Mouse (Mus musculus): ENCODE measurements at regions not wholly inside any gene's neighbourhood (a gene's known extent, or its start where the extent isn't known, plus 50 kb on each side); places are given as distances from the start of the nearest gene placed in this dataset.

DNA sequence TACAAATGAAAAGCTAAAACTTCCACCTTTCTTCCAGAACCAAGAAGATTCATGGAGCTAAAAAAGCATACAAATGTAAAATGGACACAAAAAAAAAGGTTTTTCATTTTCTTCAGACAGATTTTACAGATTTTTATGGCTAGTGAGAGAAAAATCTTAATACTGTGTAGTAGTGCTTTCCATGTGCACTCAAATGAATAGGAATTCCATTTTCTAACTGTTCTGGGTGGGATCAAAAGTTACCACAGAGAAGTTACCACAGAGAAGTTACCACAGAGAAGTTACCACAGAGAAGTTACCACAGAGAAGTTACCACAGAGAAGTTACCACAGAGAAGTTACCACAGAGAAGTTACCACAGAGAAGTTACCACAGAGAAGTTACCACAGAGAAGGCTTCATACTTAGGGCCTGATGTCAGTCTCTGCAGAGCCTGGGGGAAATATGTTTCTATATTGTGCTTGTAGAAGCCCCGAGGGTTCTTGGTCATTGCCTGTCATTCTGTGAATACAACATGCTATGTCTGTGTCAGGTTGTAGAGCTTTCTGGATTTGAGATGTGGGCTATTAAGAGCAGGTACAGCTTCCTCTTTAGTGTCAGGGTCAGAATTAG, 433.5 kb upstream of the Vrk2 start:
- no peak overlapping the region for H3K27ac ChIP-seq (ENCODE audit: insufficient read depth, low read depth, low read length)

GRCm38 (mm10) chr11:27025500-27025899, 431.7 kb upstream of the Vrk2 start:
- H3K27ac ChIP-seq (ENCODE audit: insufficient read depth, low read depth, low read length) = no peak overlapping the region
- DNase-seq = no peak
- TF ChIP-seq CTCF (conservative IDR thresholded peaks at IDR 0.05; ENCODE audit: insufficient read depth, insufficient read length, low read depth, low read length) (no peak), POLR2A (IDR thresholded peaks at IDR 0.05; ENCODE audit: low read depth, low read length) (no peak)
- H3K36me3 ChIP-seq (ENCODE audit: control insufficient read depth, insufficient read depth, low read length) = no peaks in the 10 kb centered on the region
- no peaks in the 10 kb centered on the region for H3K4me1 ChIP-seq (ENCODE audit: control insufficient read depth, insufficient read depth, low read length)
- WGBS = 76% methylated on average over 2 of the region's 2 CpGs
- H3K4me3 ChIP-seq (ENCODE audit: insufficient read depth, low read depth, low read length) = no peak overlapping the region
- H3K27me3 ChIP-seq (replicated peaks; ENCODE audit: control insufficient read depth, insufficient read depth, low read length) = no peaks in the 10 kb centered on the region

More for the DNA sequence above, 433.5 kb upstream of the Vrk2 start:
- Histone ChIP-seq H3K27me3 (replicated peaks; ENCODE audit: control insufficient read depth, insufficient read depth, low read length) (no peaks in the 10 kb centered on the region), H3K36me3 (ENCODE audit: control insufficient read depth, insufficient read depth, low read length) (no peaks in the 10 kb centered on the region), H3K4me3 (ENCODE audit: insufficient read depth, low read depth, low read length) (no peak overlapping the region), H3K4me1 (ENCODE audit: control insufficient read depth, insufficient read depth, low read length) (no peaks in the 10 kb centered on the region)
- DNase-seq = no peak
- TF ChIP-seq POLR2A (IDR thresholded peaks at IDR 0.05; ENCODE audit: low read depth, low read length) (no peak), CTCF (conservative IDR thresholded peaks at IDR 0.05; ENCODE audit: insufficient read depth, insufficient read length, low read depth, low read length) (no peak)
- 87% methylated on average over 1 of the region's 1 CpGs for whole genome bisulfite sequencing

GRCm38 (mm10) chr11:26996292-26997099, 402.7 kb upstream of the Vrk2 start:
- no peak for DNase-seq
- Histone ChIP-seq H3K36me3 (ENCODE audit: control insufficient read depth, insufficient read depth, low read length) (no peaks in the 10 kb centered on the region), H3K27ac (ENCODE audit: insufficient read depth, low read depth, low read length) (no peak overlapping the region), H3K4me3 (ENCODE audit: insufficient read depth, low read depth, low read length) (no peak overlapping the region), H3K4me1 (ENCODE audit: control insufficient read depth, insufficient read depth, low read length) (no peaks in the 10 kb centered on the region), H3K27me3 (replicated peaks; ENCODE audit: control insufficient read depth, insufficient read depth, low read length) (no peaks in the 10 kb centered on the region)
- no peak; the same call in 1 of the 2 replicates for TF ChIP-seq CTCF (conservative IDR thresholded peaks at IDR 0.05; ENCODE audit: insufficient read depth, insufficient read length, low read depth, low read length)
- TF ChIP-seq POLR2A (IDR thresholded peaks at IDR 0.05; ENCODE audit: low read depth, low read length) = no peak
- 31% methylated on average over 3 of the region's 3 CpGs for WGBS

- DNase-seq = no peak
- TF ChIP-seq POLR2A (IDR thresholded peaks at IDR 0.05; ENCODE audit: low read depth, low read length) (no peak), CTCF (conservative IDR thresholded peaks at IDR 0.05; ENCODE audit: insufficient read depth, insufficient read length, low read depth, low read length) (no peak)
- no peaks in the 10 kb centered on the region for H3K27me3 ChIP-seq (replicated peaks; ENCODE audit: control insufficient read depth, insufficient read depth, low read length)
- H3K36me3 ChIP-seq (ENCODE audit: control insufficient read depth, insufficient read depth, low read length) = no peaks in the 10 kb centered on the region
- H3K4me3 ChIP-seq (ENCODE audit: insufficient read depth, low read depth, low read length) = no peak overlapping the region
- WGBS = 34% methylated on average over 7 of the region's 7 CpGs
- H3K27ac ChIP-seq (ENCODE audit: insufficient read depth, low read depth, low read length) = no peak overlapping the region
- H3K4me1 ChIP-seq (ENCODE audit: control insufficient read depth, insufficient read depth, low read length) = no peaks in the 10 kb centered on the region
Observed at GRCm38 (mm10) chr11:26981216-26981615, 387.4 kb upstream of the Vrk2 start.

DNA sequence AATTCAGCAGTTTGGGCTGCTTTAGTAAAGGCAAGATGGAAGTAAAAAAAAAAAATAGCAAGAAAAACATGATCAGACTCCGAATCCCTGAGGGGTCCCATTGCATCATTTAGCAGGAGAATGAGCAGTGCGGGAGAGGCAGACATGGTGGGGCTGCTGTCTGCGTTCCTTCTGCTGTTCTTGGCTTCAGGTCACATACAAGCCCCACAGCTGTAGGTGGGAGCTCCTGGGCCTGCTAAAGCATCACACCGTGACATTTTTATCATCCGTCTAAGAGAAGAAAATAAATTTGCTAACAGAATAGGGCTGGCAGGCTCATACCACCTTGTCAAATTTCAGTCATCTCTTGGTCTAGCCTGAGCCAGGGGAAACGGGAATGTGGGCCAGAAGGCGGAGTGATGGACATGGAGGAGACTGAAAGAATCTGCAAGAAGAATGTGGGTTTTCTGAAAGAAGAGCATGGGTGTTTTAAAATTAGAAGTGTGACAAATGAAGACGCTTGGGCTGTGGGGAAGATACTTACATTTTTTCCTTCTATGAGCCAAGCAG, 378.8 kb upstream of the Vrk2 start:
- TF ChIP-seq POLR2A (IDR thresholded peaks at IDR 0.05; ENCODE audit: low read depth, low read length) (no peak), CTCF (conservative IDR thresholded peaks at IDR 0.05; ENCODE audit: insufficient read depth, insufficient read length, low read depth, low read length) (no peak)
- no peaks in the 10 kb centered on the region for H3K36me3 ChIP-seq (ENCODE audit: control insufficient read depth, insufficient read depth, low read length)
- no peak overlapping the region for H3K4me3 ChIP-seq (ENCODE audit: insufficient read depth, low read depth, low read length)
- H3K4me1 ChIP-seq (ENCODE audit: control insufficient read depth, insufficient read depth, low read length) = no peaks in the 10 kb centered on the region
- no peak overlapping the region for H3K27ac ChIP-seq (ENCODE audit: insufficient read depth, low read depth, low read length)
- 75% methylated on average over 8 of the region's 8 CpGs for WGBS
- DNase-seq = no peak
- no peaks in the 10 kb centered on the region for H3K27me3 ChIP-seq (replicated peaks; ENCODE audit: control insufficient read depth, insufficient read depth, low read length)

DNA sequence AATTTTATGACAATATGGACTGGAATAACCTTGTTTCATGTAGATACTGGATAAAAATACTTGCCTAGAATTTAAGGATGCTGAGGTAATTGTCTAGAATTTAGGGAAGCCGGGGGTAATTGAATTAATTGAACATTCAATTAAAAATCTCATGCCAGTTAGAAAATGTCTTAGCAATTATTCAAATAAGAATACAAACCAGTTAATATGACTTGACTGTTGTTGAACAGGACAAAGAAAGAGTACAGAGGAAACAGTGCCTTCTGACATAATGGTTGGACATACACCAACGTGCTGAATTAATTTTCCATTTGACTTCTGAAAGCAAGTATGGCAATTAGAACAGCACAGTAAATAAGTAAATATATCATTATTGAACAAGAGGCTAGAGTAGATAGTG, 377.4 kb upstream of the Vrk2 start:
- DNase-seq = no peak
- TF ChIP-seq POLR2A (IDR thresholded peaks at IDR 0.05; ENCODE audit: low read depth, low read length) (no peak), CTCF (conservative IDR thresholded peaks at IDR 0.05; ENCODE audit: insufficient read depth, insufficient read length, low read depth, low read length) (no peak)
- H3K4me1 ChIP-seq (ENCODE audit: control insufficient read depth, insufficient read depth, low read length) = no peaks in the 10 kb centered on the region
- 78% methylated on average over 2 of the region's 2 CpGs for WGBS
- H3K27me3 ChIP-seq (replicated peaks; ENCODE audit: control insufficient read depth, insufficient read depth, low read length) = no peaks in the 10 kb centered on the region
- H3K4me3 ChIP-seq (ENCODE audit: insufficient read depth, low read depth, low read length) = no peak overlapping the region
- H3K27ac ChIP-seq (ENCODE audit: insufficient read depth, low read depth, low read length) = no peak overlapping the region
- no peaks in the 10 kb centered on the region for H3K36me3 ChIP-seq (ENCODE audit: control insufficient read depth, insufficient read depth, low read length)

DNA sequence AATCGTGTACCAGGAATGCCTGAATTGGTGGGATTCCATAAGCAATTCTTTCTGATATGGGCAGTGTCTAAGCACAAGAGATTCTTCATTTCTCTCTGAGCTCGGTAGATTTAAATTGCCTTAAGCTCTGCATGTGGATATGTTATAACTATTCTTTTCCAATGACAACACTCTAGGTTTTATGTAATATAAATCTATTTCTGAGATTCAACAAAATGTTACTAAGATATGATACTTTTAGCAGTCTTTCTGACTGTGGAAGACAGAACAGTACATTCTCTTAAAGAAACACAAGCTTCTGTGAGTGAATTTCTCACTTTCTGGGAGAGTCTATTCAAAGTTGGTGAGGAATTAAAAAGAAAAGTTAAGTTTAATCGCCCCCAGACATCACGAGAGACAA, 373.6 kb upstream of the Vrk2 start:
- no peaks in the 10 kb centered on the region for H3K36me3 ChIP-seq (ENCODE audit: control insufficient read depth, insufficient read depth, low read length)
- WGBS = 78% methylated on average over 4 of the region's 4 CpGs
- no peak for DNase-seq
- TF ChIP-seq POLR2A (IDR thresholded peaks at IDR 0.05; ENCODE audit: low read depth, low read length) (no peak), CTCF (conservative IDR thresholded peaks at IDR 0.05; ENCODE audit: insufficient read depth, insufficient read length, low read depth, low read length) (no peak)
- no peaks in the 10 kb centered on the region for H3K27me3 ChIP-seq (replicated peaks; ENCODE audit: control insufficient read depth, insufficient read depth, low read length)
- no peaks in the 10 kb centered on the region for H3K4me1 ChIP-seq (ENCODE audit: control insufficient read depth, insufficient read depth, low read length)
- H3K4me3 ChIP-seq (ENCODE audit: insufficient read depth, low read depth, low read length) = no peak overlapping the region
- no peak overlapping the region for H3K27ac ChIP-seq (ENCODE audit: insufficient read depth, low read depth, low read length)

Measured in kidney, adult 2 months (tissue).